Mouse (Mus musculus) liver, postnatal 0 days (tissue): Measurements from ENCODE around the gene Nudt17. TPM values are rescaled to one million over a fixed set of nuclear protein-coding genes. Genes with fewer than 3 reads are reported as not detected.

Experiments used
- ATAC-seq: fragments of 200-750 bp; cut with Nextera tagmentation; 2 replicates; pipeline ENCODE4 v1.8.0; 2017; ENCODE audit warnings: mild to moderate bottlenecking, moderate library complexity
- DNase-seq: peaks from one replicate; pipeline ENCODE4 v3.0.0-alpha.2; 2016
- H3K27ac ChIP-seq: fragments of 300-500 bp; sonication (generic); 2 replicates; pipeline ENCODE4 v1.5.1; 2014; ENCODE audit warnings: antibody characterized with exemption, moderate library complexity, mild to moderate bottlenecking, low read depth
- H3K27me3 ChIP-seq: fragments of 300-500 bp; sonication (generic); 2 replicates; pipeline ENCODE4 v1.6.1; 2014; ENCODE audit warnings: low read length, control low read depth, mixed read lengths; ENCODE audit not compliant: insufficient read depth
- H3K36me3 ChIP-seq: fragments of 300-500 bp; sonication (generic); replicated peaks from 2 replicates; pipeline ENCODE4 v1.6.1; 2014; ENCODE audit warnings: mild to moderate bottlenecking, control low read depth, low read length, moderate library complexity, mixed read lengths; ENCODE audit not compliant: insufficient read depth
- H3K4me1 ChIP-seq: fragments of 300-500 bp; sonication (generic); 2 replicates; pipeline ENCODE4 v1.6.1; 2014; ENCODE audit warnings: antibody characterized with exemption, mild to moderate bottlenecking, control low read depth; ENCODE audit not compliant: insufficient read depth
- H3K4me2 ChIP-seq: fragments of 300-500 bp; sonication (generic); 2 replicates; pipeline ENCODE4 v1.6.1; 2014; ENCODE audit warnings: low read depth, mild to moderate bottlenecking, low read length, moderate library complexity, mixed read lengths
- H3K4me3 ChIP-seq: fragments of 300-500 bp; sonication (generic); 2 replicates; pipeline ENCODE4 v1.5.1; 2014; ENCODE audit warnings: low read depth, low read length
- H3K9ac ChIP-seq: fragments of 300-500 bp; sonication (generic); replicated peaks from 2 replicates; pipeline ENCODE4 v1.6.1; 2014; ENCODE audit warnings: mild to moderate bottlenecking, moderate library complexity
- H3K9me3 ChIP-seq: fragments of 300-500 bp; sonication (generic); 2 replicates; pipeline ENCODE4 v1.6.1; 2016; ENCODE audit warnings: mild to moderate bottlenecking, control low read depth, low read length, mixed read lengths
- CTCF ChIP-seq: sonication (generic); IDR thresholded peaks from 2 replicates; pipeline ENCODE4 v1.5.1; 2016; ENCODE audit warnings: antibody characterized with exemption, low read depth
- EP300 ChIP-seq: IDR thresholded peaks from 2 replicates; pipeline ENCODE4 v1.6.1; 2016; ENCODE audit warnings: antibody characterized with exemption, low read depth, mild to moderate bottlenecking
- WGBS: fragments of 180-500 bp; shearing (Covaris S2); extraction: QIAGEN DNeasy Blood & Tissue Kit; methylation state at CpG from one replicate; pipeline ENCODE4 v1.1.7; 2014; ENCODE audit not compliant: insufficient replicate concordance; 5-methylcytosine and 5-hydroxymethylcytosine counted together
- polyA plus RNA-seq: library from polyadenylated mRNA; unstranded; fragments of >200 nt; fragmentation: Nextera tagmentation; extraction: Ambion mirVana; gene quantifications from 2 replicates; pipeline ENCODE4 v1.2.1, GENCODE M21; 2015

Nudt17 gene
- polyA plus RNA-seq, 1 experiment from 2014 or later = 0.29 TPM

GRCm38 (mm10) chr3:96684822-96685156 lies 23.6 kb downstream of the Nudt17 start:
- no peak overlapping the region for H3K4me3 ChIP-seq
- no peaks in the 10 kb centered on the region for H3K36me3 ChIP-seq
- WGBS = 25% methylated on average over 28 of the region's 28 CpGs
- no peak for DNase-seq
- no peak overlapping the region; the same call in 1 of the 2 replicates for H3K9ac ChIP-seq
- no peak for TF ChIP-seq CTCF
- TF ChIP-seq EP300 = no peak
- H3K4me2 ChIP-seq = peak overlapping the region; percentile 44; the same call in 1 of the 2 replicates
- H3K4me1 ChIP-seq = no peaks in the 10 kb centered on the region; the same call in 1 of the 2 replicates
- no peak overlapping the region for H3K27ac ChIP-seq
- ATAC-seq = no peak
- no peaks in the 10 kb centered on the region for H3K9me3 ChIP-seq
- H3K27me3 ChIP-seq = peaks cover 43% of the 10 kb centered on the region; the same call in 1 of the 2 replicates

GRCm38 (mm10) chr3:96684151-96684821 lies 24.1 kb downstream of the Nudt17 start:
- no peak for DNase-seq
- Histone ChIP-seq H3K4me3 (no peak overlapping the region), H3K27me3 (peaks cover 43% of the 10 kb centered on the region; the same call in 1 of the 2 replicates), H3K27ac (no peak overlapping the region), H3K4me2 (peak overlapping the region; percentile 44; the same call in 1 of the 2 replicates), H3K9ac (no peak overlapping the region), H3K36me3 (no peaks in the 10 kb centered on the region), H3K4me1 (no peaks in the 10 kb centered on the region; the same call in 1 of the 2 replicates), H3K9me3 (no peaks in the 10 kb centered on the region)
- WGBS = 53% methylated on average over 17 of the region's 17 CpGs
- no peak for TF ChIP-seq CTCF
- no peak for TF ChIP-seq EP300
- ATAC-seq = no peak

GRCm38 (mm10) chr3:96683496-96683895 lies 24.9 kb downstream of the Nudt17 start:
- TF ChIP-seq CTCF (no peak), EP300 (no peak)
- no peaks in the 10 kb centered on the region for H3K36me3 ChIP-seq
- no peaks in the 10 kb centered on the region; the same call in 1 of the 2 replicates for H3K4me1 ChIP-seq
- H3K27ac ChIP-seq = no peak overlapping the region
- peaks cover 43% of the 10 kb centered on the region; the same call in 1 of the 2 replicates for H3K27me3 ChIP-seq
- 81% methylated on average over 3 of the region's 3 CpGs for whole genome bisulfite sequencing
- no peaks in the 10 kb centered on the region for H3K9me3 ChIP-seq
- no peak overlapping the region for H3K9ac ChIP-seq
- no peak for ATAC-seq
- no peak for DNase-seq
- no peak overlapping the region for H3K4me3 ChIP-seq
- H3K4me2 ChIP-seq = no peak overlapping the region

- Histone ChIP-seq H3K4me2 (no peak overlapping the region), H3K4me1 (no peaks in the 10 kb centered on the region; the same call in 1 of the 2 replicates), H3K9me3 (no peaks in the 10 kb centered on the region), H3K36me3 (no peaks in the 10 kb centered on the region), H3K9ac (no peak overlapping the region), H3K27ac (no peak overlapping the region), H3K27me3 (peaks cover 34% of the 10 kb centered on the region; the same call in 1 of the 2 replicates), H3K4me3 (no peak overlapping the region)
- TF ChIP-seq EP300 = no peak
- no peak for TF ChIP-seq CTCF
- ATAC-seq (no peak), DNase-seq (no peak)
- whole genome bisulfite sequencing = 25% methylated on average over 12 of the region's 12 CpGs
These were observed 27.9 kb downstream of the Nudt17 start for GRCm38 (mm10) chr3:96680269-96680956.

- Histone ChIP-seq H3K4me2 (no peak overlapping the region), H3K4me1 (no peaks in the 10 kb centered on the region), H3K9me3 (no peaks in the 10 kb centered on the region), H3K27ac (no peak overlapping the region), H3K36me3 (no peaks in the 10 kb centered on the region), H3K4me3 (no peak overlapping the region), H3K9ac (no peak overlapping the region), H3K27me3 (peaks cover 22% of the 10 kb centered on the region; the same call in 1 of the 2 replicates)
- TF ChIP-seq EP300 = no peak
- TF ChIP-seq CTCF = no peak
- whole genome bisulfite sequencing = 25% methylated on average over 5 of the region's 5 CpGs
- no peak for DNase-seq
- no peak for ATAC-seq
These were observed 29.1 kb downstream of the Nudt17 start for GRCm38 (mm10) chr3:96679159-96679674.

- WGBS = 62% methylated on average over 7 of the region's 7 CpGs
These were observed 29.9 kb downstream of the Nudt17 start for GRCm38 (mm10) chr3:96678456-96678855.

More at GRCm38 (mm10) chr3:96678456-96678855, 29.9 kb downstream of the Nudt17 start:
- Histone ChIP-seq H3K4me2 (no peak overlapping the region), H3K4me3 (no peak overlapping the region), H3K36me3 (no peaks in the 10 kb centered on the region), H3K27ac (no peak overlapping the region), H3K27me3 (peaks cover 18% of the 10 kb centered on the region; the same call in 1 of the 2 replicates), H3K9ac (no peak overlapping the region), H3K9me3 (no peaks in the 10 kb centered on the region), H3K4me1 (no peaks in the 10 kb centered on the region)
- ATAC-seq = no peak
- no peak for TF ChIP-seq EP300
- TF ChIP-seq CTCF = no peak
- DNase-seq = no peak
